Mouse (Mus musculus): Measurements from ENCODE around the gene Mre11a.

Gene Mre11a

GRCm38 (mm10) chr9:14821396-14821795 lies 36.9 kb downstream of the Mre11a start:
- no peak for DNase-seq (ENCODE audit: low spot score)

- DNase-seq (ENCODE audit: low spot score), result no peak
Measured at GRCm38 (mm10) chr9:14824840-14825239, 40.4 kb downstream of the Mre11a start.

- DNase-seq (ENCODE audit: low spot score), result no peak
Measured at GRCm38 (mm10) chr9:14827875-14828274, 43.4 kb downstream of the Mre11a start.

- DNase-seq (ENCODE audit: low spot score), result no peak
Measured at GRCm38 (mm10) chr9:14832046-14832445, 47.6 kb downstream of the Mre11a start.

GRCm38 (mm10) chr9:14835335-14836075 lies 51.1 kb downstream of the Mre11a start:
- DNase-seq (ENCODE audit: low spot score), result no peak

- DNase-seq (ENCODE audit: low spot score), result no peak
Measured at GRCm38 (mm10) chr9:14839527-14839926, 55.1 kb downstream of the Mre11a start.

GRCm38 (mm10) chr9:14839970-14840369 lies 55.5 kb downstream of the Mre11a start:
- no peak for DNase-seq (ENCODE audit: low spot score)

- peak; percentile 28 for DNase-seq (ENCODE audit: low spot score)
Measured at GRCm38 (mm10) chr9:14841878-14842761, 57.7 kb downstream of the Mre11a start.

GRCm38 (mm10) chr9:14843311-14843857 lies 58.9 kb downstream of the Mre11a start:
- no peak for DNase-seq (ENCODE audit: low spot score)

GRCm38 (mm10) chr9:14843901-14844300 lies 59.4 kb downstream of the Mre11a start:
- DNase-seq (ENCODE audit: low spot score), result no peak

- no peak for DNase-seq (ENCODE audit: low spot score)
Measured at GRCm38 (mm10) chr9:14846428-14846827, 62.0 kb downstream of the Mre11a start.

- no peak for DNase-seq (ENCODE audit: low spot score)
Measured at GRCm38 (mm10) chr9:14848267-14848935, 63.9 kb downstream of the Mre11a start.

- no peak for DNase-seq (ENCODE audit: low spot score)
Measured at GRCm38 (mm10) chr9:14854585-14854984, 70.1 kb downstream of the Mre11a start.

GRCm38 (mm10) chr9:14856922-14857654 lies 72.6 kb downstream of the Mre11a start:
- no peak for DNase-seq (ENCODE audit: low spot score)

GRCm38 (mm10) chr9:14858170-14858706 lies 73.8 kb downstream of the Mre11a start:
- DNase-seq (ENCODE audit: low spot score), result no peak

- DNase-seq (ENCODE audit: low spot score), result no peak
Measured at GRCm38 (mm10) chr9:14858782-14859181, 74.3 kb downstream of the Mre11a start.

GRCm38 (mm10) chr9:14859868-14860639 lies 75.6 kb downstream of the Mre11a start, which contains the start of gene Gpr83:
Gpr83 (plus strand) TSS chr9:14860210.
- peak; percentile 35 for DNase-seq (ENCODE audit: low spot score)

- DNase-seq (ENCODE audit: low spot score), result no peak
Measured at GRCm38 (mm10) chr9:14863126-14863525, 78.7 kb downstream of the Mre11a start.

- DNase-seq (ENCODE audit: low spot score), result no peak
Measured at GRCm38 (mm10) chr9:14864726-14865125, 80.3 kb downstream of the Mre11a start.

GRCm38 (mm10) chr9:14866957-14867356 lies 82.5 kb downstream of the Mre11a start:
- peak; percentile 77 for DNase-seq (ENCODE audit: low spot score)
